Mouse (Mus musculus) CD4-positive, CD25-positive, alpha-beta regulatory T cell, adult 2 months (primary cell): ENCODE results near the gene Amd1.

Experiments used
- DNase-seq: peaks from one replicate; pipeline ENCODE4 v3.0.0-alpha.2; 2012; ENCODE audit warnings: low read depth, low spot score

Amd1 gene

DNA sequence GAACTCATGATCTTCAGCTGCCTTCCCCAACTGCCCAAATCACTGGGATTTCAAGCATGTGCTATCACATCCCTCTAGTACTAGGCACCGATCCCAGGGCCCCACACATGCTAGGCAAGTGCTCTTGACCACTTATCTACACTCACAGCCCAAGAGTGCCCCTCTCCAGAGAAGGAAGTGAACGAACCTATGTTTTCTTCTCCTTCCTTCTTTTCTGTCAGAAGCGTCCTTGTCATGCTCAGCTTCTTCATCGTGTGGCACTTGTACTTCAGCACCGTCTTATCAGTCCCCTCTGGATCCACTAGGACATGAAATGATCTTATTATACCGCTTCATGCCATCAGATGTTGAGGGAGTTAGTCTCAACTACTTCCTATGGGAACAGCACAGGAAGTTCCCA lies 51.0 kb downstream of the Amd1 start:
- no peak for DNase-seq

DNA sequence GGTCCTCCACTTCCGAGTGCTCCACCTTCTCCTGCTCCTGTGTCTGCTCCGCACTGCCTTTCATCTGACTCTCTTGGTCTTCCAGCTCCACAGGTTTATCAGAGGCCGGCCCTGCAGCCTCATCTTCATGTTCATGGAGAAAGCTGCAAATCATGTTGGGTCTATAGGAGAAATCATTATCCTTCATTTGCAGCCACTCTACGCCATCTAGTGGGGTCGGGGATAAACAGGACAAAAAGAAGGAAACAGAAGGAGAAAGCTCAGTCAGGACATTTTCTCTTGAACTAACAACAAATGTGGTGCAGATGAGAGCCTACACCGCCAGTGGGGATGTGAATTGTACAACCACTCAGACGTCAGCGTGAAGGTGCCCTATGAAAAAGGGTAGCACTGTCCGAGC lies 52.4 kb downstream of the Amd1 start:
- no peak for DNase-seq

DNA sequence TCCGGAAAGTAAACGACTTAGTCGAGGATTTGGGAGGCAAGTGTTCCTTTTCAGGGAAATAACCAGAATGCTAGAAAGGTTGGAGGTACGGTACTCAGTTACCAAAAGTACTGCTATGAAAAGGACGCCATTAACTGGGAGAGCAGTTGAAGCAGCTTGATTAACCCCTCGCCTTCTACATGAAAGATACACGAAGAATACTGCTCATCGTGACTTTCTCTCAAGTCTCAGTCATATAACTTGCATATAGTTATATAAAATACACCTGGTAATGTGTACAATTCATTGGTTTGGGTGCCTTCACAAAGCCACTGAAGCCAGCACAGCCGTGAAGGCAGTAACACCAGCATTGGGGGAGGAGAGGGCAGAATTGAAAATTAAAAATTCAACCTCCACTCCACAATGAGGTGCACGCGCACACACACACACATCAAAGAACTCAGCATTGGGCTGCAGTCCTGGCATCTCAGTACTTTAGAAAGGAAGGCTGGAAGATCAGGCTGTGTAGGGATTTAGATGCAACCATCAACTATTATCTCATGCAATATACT lies 54.7 kb downstream of the Amd1 start:
- no peak for DNase-seq

DNA sequence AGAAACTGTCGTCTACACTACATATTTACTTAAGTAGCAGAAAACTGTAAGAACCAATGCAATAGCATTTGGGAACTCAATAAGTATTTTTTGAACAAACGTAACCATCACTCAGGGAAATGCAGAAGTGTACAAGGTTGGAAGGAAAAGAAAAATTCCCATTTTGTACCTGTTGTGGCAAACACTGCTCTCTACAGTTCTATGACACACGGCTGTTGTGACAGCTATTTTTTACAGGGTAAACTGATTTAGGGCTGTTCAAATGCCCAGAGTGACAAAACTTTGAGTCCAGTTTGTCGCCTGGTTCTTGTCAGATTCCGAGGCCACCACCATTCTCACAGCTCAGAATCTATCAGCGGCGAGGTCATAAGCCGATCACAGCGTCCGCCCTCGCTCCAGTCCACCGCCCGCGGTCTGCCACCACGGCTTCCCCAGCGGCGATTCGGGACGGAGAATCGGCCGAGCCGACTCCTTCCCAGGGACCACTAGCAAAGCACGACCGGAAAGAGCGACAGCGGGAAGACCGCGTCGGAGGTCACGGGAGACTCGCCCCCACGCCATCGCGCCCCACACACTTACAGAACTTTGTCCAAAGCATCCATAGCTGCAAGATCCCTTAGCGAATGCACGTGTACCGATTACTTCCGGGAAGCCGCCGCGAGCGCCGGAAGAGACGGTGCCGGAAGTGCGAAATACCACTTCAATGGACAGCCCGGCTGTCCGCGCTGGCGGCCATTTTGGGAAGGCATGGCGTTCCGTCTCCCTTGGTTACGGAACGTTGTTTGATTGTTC lies 55.4 kb downstream of the Amd1 start, which contains the start of gene Rpf2:
TSS of gene Rpf2 (minus strand) at position 663 of the 792 bp plus-strand sequence.
- DNase-seq: peak; percentile 91

DNA sequence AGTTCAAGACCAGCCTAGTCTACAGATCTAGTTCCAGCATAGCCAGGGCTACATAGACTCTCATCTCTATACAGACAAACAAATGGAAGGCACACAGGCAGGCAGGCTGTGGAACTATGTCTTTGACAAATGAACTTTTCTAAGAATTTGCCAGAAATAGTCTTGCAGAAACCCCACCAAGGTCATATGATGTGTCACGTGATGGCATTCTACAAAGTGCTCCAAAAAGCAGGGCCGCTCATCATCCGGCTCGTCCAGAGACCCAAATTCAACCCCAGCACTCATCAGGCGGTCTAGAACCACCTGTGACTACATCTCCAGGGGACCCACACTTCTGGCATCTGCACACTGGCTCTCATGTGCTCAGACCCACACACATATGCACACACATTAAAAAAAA lies 64.2 kb downstream of the Amd1 start:
- no peak for DNase-seq
